Mouse (Mus musculus) cerebellum, adult 9-10 months (tissue): ENCODE measurements around the gene Ubxn1.
A peak's percentile ranks its signal among the peaks of the same experiment; 100 is the strongest.

Source experiments
- DNase-seq: peaks from one replicate; pipeline ENCODE4 v3.0.0; 2022

The Ubxn1 gene

GRCm38 (mm10) chr19:8903412-8903811 is 32.1 kb downstream of the Ubxn1 start:
- no peak for DNase-seq

DNA sequence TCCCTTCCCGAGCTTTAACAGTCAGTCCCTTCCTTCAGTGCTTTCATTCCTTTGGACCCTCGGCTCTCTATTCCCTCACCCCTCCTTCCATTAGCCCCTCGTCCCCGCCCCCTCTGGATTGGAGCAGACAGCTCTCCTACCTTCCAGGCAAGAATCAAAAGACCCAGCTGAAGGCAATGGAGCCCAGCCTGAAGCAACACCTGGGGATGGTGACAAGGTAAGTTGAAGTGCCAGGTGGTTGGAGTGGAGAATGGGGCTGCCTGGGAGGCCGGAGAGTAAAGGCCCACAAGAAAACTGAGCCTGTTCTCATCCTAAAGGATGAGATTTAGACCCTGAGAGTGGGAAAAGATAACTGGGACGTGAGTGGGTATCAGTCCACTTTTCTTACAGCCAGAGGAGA is 37.2 kb downstream of the Ubxn1 start:
- DNase-seq: no peak

DNA sequence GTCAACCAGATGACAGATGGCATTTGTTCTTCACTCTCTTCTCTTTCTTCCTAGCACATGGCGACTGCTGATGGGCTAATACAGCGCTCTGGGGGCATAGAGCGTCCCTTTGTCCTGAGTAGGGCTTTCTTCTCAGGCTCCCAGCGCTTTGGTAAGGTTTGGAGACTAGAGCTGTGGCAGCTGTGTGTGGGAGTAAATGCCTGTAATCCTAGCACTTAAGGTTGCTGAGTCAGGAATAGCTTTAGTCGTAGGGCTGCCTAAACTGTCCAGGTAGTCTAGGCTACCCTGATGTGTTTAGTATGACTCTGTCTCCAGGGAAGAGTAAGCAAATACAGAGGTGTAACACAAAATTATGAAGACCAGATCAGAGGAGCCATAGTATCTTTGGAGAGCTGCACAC is 40.5 kb downstream of the Ubxn1 start:
- no peak for DNase-seq

DNA sequence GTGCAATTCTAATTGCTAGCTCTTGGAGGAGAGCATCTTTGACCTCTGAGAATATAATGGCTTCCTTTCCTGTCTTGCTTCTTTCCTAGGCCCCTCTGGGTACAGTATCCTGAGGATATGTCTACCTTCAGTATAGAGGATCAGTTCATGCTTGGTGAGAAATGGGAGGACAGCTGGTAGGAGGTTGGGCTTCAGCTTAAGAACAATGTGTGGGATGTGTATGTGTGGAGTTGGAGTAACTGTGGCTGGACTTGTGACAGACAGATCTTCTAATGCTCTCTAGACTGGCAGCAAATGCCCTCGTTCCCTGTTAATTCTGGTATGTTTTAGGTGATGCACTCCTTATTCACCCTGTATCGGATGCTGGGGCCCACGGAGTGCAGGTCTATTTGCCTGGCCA is 42.9 kb downstream of the Ubxn1 start:
- no peak for DNase-seq

- DNase-seq: peak; percentile 13
Observed at GRCm38 (mm10) chr19:8919000-8919399, 47.7 kb downstream of the Ubxn1 start.

GRCm38 (mm10) chr19:8919684-8920072 is 48.4 kb downstream of the Ubxn1 start:
- DNase-seq: no peak

DNA sequence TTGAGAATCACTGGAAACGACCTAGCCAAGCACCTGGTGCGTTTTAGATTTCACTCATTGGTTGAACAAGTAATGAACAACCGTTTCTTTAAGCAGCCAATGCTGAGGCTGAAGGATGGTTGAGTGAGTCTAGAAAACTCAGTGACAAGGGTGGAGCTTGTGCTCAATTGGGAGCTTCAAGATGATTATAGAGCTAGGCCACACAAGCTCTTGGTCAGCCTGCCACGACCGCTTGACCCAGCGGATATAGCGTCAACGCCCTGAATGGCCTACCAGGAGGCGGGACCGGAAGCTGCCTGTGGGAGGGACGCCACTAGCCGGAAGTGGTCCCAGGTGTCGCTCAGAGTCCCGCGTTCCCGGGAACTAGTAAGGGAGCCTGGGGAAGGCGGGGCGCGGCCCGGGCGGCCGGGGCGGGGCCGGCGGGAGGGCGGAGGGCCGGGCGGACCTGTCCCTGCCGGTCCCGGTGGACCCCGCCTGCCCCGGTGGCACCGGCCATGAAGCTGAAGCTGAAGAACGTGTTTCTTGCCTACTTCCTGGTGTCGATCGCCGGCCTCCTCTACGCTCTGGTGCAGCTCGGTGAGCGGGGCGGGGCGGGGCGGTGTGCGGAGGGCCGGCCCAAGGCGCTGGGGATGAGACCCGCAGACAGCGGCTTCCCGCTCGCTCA is 48.9 kb downstream of the Ubxn1 start, which contains the start of gene B3gat3:
Gene B3gat3, plus strand, starts transcription at position 302 of the 664 bp plus-strand sequence.
- peak; percentile 96 for DNase-seq

- peak; percentile 67 for DNase-seq
Observed at GRCm38 (mm10) chr19:8920836-8921291, 49.6 kb downstream of the Ubxn1 start.

DNA sequence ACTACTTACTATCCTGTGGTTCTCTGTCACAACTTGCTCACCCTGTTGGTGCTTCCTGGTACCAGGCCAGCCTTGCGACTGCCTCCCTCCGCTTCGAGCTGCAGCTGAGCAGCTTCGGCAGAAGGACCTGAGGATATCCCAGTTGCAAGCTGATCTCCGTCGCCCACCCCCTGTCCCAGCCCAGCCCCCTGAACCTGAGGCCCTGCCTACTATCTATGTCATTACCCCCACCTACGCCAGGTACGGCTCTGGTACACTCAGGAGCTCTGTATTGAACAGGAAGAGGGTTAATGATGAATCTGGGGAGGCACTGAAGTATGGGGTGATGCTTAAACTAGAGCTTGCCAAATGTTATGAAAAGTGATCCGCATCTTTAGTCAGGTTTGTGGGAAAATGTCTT is 50.4 kb downstream of the Ubxn1 start:
- peak; percentile 42 for DNase-seq
